Mouse (Mus musculus) monocyte, adult 2 months (primary cell): ENCODE results near the gene Doc2g.
"Not testable (repeated sequence)": the region's sequence is repeated elsewhere in the genome, so short reads cannot be mapped to it uniquely, and the experiment has no call there.

Experiments
- DNase-seq, 2 experiments: peaks; one replicate each; pipeline ENCODE4 v3.0.0; 2022; ENCODE audit warnings: low spot score in 2 of 2, low read depth in 1 of 2

Gene Doc2g

DNA sequence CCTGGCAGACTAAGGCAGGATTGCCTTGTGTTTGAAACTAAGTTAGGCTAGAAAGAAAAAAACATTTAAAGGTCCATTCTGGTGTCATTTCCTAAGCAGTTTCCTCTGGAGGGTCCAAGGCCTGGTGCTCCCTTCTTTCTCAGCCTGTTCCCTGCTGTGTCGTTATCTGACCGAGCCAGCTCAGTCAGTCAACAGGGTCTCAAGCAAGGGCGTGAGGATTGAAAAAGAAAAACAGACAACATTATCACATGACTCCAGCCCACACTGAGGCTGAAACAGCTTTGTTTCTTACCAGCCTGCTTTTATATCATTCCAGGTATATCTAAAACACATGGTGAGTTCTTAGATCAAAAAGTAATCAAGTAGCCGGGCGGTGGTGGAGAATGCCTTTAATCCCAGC is 12.5 kb downstream of the Doc2g start:
- no peak for DNase-seq

DNA sequence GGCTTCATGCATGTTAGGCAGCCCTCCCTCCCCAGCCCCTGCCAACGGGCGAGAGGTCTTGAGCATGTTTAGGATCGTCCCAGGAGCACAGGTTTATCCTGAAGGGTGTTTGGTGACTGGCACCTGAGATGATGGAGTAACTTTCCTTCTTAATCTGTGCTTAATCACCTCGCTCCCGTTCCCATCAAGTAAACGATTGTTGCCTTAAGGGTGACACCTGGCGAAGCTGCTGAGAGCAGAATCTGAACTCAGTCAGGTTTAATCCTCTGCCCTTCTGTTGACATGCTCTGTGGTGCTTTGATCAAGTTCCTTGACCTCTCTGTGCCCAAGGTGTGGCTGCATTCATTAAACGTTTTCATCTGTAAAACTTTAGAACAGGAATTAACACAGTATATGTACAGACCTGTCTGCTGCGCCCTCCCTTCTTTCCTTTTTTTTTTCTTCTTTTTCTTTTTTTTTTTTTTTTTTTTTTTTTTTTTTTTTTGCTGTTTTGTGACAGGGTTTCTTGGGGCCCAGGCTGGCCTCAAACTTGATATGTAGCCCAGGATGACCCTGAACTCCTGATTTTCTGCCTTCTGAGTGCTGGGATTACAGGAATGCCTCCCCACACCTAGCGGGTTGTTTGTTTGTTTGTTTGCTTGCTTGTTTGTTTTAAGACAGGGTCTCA is 14.9 kb downstream of the Doc2g start:
- DNase-seq = no peak

GRCm38 (mm10) chr19:4018743-4019583 is 15.8 kb downstream of the Doc2g start:
- peak in 1 of 2 experiments; percentile 59 for DNase-seq

- no peak for DNase-seq
Measured at GRCm38 (mm10) chr19:4023185-4023584, 20.1 kb downstream of the Doc2g start.

- DNase-seq = no peak
Measured at GRCm38 (mm10) chr19:4027576-4027975, 24.5 kb downstream of the Doc2g start.

DNA sequence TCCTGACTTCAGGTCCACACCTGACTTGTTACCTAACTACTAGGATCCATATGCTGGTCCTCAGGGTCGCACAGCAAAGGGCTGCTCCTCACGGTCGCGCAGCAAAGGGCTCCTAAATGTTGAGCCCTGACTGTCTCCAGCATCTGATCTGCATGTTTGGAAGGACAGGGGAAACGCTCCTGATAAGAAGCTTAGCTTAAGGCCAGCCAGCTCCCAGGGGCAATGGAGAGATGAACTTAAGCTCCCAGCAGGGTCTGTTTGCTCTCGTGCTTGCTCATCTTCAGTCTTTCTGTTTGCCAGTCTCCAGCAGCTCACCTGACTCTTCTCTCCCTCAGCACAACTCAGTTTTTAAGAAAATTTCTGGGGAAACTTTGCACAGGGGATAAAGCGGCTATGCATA is 29.6 kb downstream of the Doc2g start:
- no peak for DNase-seq

GRCm38 (mm10) chr19:4033298-4033697 is 30.2 kb downstream of the Doc2g start:
- DNase-seq = no peak

DNA sequence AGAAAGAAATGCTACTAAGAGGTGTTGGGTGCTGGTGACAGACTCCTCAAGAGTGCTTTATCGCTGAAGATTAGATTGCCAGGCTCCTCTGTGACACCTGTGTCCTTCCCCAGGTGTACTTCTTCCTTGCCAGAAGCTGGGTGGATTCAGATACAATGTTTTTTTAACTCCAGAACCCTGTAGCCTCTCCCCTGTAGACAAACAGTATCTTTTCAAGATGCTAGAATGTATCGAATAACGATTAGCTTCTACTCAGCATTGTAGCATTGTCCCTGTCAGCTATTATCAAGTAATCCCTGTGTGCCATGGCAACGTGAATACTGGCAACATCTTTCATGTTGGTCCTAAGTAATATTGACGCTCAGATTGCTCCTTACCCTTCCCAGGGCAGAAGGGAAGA is 30.6 kb downstream of the Doc2g start:
- DNase-seq = no peak

DNA sequence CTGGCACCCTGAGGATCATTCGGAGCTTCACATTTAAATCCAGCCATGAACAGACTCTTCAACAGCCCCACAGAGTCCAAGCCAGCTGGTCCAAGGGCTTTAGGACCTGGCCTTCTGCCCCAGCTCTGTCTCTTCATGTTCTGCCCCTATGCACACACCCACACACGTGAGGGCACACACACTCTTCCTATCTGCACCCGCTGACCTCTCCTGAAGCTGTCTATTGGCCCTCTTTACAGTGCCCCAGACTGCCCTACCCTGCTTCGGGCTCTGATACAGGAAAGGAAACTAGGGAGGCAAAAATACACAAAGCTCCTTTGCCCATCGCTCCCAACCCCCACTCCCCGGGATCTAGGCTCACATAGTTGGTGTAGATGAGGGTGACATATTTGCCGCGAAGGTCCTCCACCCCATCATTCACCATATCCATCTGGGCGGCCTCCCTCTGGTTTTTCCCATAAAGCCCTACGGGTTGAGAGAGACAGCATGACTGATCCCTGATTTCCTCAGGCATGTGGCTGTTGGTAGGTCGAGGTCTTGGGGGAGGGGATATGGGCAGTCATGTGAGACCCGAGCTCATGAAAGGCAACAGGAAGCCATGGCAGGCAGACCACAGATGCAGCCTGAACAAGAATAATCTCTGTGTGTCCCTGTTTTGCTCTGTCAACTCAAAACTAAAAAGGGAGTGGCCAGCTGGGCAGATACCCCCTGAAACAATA is 33.4 kb downstream of the Doc2g start:
- DNase-seq = no peak

GRCm38 (mm10) chr19:4037154-4037787 is 34.2 kb downstream of the Doc2g start:
- DNase-seq = not testable (repeated sequence)

DNA sequence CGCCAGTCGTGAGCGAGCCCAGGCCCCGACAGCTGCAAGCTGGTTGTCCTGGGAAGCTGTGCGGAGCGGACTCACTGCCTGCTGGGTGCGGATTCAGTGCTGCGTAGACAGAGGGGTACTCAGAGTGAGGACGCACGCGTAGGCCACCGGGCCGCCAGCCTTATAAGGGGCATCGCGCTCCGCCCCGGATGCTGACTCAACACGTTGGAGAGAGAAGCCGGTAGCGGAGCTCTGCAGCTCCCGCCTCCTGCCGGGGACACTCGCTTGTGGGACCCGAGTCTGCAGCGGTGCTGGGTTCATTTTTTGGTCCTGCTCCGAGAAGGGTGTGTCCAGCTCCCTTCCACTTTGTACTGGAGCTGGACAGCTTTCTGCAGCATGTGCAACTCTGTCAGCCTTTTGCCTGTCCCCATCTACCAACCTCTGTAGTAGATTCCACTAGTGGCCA is 34.7 kb downstream of the Doc2g start, which contains the start of gene Gstp1:
Gene Gstp1, minus strand, starts transcription at position 198 of the 445 bp plus-strand sequence.
- peak in 1 of 2 experiments; percentile 52 for DNase-seq

DNA sequence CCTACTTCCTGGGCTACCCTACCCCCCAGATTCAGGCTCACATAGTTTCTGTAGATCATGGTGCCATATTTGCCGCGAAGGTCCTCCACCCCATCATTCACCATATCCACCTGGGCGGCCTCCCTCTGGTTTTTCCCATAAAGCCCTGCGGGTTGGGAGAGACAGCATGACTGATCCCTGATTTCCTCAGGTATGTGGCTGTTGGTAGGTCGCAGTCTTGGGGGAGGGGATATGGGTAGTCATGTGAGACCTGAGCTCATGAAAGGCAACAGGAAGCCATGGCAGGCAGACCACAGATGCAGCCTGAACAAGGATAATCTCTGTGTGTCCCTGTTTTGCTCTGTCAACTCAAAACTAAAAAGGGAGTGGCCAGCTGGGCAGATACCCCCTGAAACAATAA is 37.8 kb downstream of the Doc2g start:
- DNase-seq = not testable (repeated sequence)

DNA sequence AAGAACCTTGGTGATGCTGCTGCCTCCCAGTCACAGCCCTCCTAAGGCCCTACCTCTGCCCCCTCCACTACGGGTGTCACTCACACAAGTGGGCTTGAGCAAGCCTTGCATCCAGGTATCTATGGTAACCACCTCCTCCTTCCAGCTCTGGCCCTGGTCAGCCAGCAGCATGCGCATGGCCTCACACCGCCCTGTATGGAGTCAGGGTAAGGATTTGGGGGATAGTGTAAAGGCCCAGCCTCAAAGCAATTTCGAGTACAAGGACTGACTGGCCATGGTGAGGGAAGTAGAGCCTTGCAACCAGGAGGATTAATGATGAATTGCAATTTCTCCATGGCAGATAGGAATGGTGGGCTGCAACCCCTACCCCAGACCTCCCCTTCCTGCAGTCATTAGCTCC is 38.4 kb downstream of the Doc2g start:
- DNase-seq = not testable (repeated sequence)

GRCm38 (mm10) chr19:4042124-4042523 is 39.0 kb downstream of the Doc2g start:
- DNase-seq = no peak

DNA sequence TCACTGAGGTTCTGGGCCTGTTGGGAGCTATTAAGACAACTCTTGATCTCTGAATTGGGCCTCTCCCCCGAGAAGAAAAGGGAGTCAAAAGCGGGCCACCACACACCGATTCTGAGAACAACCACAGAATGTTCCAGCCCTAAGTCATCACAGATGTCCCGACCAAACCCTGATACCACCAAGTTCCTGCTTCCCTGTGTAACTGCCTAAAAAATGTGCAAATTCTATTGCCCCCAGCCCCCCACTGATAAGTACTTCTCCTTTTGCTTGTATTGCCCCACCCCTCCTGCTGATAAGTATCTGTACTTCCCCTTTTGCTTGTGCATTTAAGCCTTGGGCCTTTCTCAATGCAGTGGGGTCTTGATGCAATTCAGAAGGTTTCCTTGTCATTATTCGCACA is 41.0 kb downstream of the Doc2g start:
- DNase-seq = not testable (repeated sequence)

DNA sequence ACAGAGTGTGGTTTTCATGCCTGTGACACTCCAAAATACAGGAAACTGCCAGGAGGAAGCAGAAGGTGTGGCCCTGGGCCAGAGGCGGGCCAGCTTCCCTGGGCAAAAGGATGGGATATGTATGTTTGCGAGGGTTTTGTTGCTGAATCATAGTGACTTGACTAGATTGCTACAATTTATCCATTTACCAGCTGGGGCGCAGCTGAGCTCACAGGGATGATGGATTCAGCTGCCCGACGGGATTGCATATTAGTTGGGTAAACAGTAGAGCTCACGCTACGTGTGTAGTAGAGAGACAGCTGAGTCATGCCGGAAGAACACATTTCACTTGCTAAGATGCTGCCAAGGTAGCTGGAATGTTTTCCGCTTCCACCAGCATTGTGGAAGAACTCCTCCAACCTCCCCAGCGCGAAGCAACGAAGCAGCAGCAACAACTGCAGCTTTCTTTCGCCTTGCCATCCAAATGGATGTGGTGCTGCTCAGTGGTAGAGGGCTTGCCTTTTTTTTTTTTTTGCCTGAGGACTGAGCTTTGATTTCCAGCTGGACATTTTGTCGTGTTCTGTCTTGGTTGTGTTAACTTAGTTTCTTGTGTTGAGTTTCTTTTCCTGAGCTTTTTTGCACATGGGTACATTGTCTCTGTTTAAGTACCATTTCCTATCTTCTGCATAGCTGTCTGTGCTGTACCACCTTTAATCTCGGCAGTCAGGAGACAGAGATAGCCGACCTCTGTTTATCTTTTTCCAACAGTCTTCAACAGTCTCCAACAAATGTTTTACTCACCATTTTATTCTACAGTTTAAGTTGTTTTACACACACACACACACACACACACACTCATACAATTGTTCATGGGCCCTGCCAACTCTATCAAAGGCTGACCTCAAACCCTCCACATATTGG is 43.1 kb downstream of the Doc2g start, which contains the start of gene Gstp2:
Gene Gstp2, minus strand, starts transcription at position 58 of the 900 bp plus-strand sequence.
- DNase-seq = no peak

DNA sequence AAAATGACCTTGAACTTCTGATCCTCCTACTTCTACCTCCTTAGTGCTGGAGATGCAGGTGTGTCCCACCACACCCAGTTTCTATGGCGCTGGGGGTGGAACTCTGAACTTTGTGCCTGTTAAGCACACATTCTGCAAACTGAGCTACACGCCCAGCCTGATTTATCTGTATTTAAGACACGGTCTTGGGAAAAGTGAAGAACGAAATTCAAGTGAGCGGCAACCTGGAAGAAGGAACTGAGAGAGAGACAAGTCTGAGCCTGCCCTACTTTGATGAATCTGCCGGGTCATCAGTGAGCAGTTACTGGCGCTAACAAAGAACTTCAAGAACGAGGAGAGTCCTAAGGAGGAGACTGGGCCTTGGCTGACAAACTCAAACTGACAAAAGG is 43.7 kb downstream of the Doc2g start:
- no peak for DNase-seq

DNA sequence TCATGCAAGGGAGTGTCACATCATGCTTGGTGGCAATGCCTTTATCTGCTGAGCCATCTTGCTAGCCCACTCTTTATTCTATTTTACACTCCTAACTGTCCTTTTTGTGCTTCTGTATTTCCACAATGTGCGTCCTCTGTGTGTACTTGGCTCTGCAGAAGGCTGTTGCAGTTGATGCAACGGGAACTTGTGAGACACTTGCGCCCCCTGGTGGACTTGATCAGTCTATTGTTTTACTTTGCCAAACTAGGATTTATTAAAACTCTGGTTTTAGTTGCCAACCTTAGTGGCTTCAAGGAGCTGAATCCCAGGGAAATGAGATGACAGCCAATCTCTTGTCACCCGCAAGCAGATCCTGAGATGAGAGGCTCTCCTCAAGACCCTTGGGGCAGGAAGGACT is 44.7 kb downstream of the Doc2g start:
- peak in 1 of 2 experiments; percentile 70 for DNase-seq

DNA sequence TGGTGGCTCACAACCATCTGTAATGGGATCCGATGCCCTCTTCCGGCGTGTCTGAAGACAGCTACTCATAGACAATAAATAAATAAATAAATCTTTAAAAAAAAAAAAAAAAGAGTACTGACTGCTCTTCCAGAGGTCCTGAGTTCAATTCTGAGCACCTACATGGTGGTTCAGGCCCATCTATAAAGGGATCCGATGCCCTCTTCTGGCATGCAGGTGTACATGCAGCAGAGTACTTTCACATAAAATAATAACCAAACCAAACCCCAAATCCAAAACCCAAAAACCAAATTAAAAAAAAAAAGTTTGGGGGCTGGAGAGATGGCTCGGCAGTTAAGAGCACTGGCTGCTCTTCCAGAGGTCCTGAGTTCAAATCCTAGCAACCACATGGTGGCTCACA is 46.0 kb downstream of the Doc2g start:
- not testable (repeated sequence) for DNase-seq

GRCm38 (mm10) chr19:4051016-4051415 is 47.9 kb downstream of the Doc2g start:
- DNase-seq = no peak
